Mouse (Mus musculus) stomach, embryonic 14.5 days (tissue): ENCODE results near the gene Gm1043. TPM values are rescaled to one million over a fixed set of nuclear protein-coding genes. Genes with fewer than 3 reads are reported as not detected.

ENCODE experiments used
- ATAC-seq: fragments of 200-750 bp; cut with Nextera tagmentation; 2 replicates; pipeline ENCODE4 v1.8.0; 2017; ENCODE audit warnings: low read depth, moderate TSS enrichment; ENCODE audit not compliant: insufficient number of reproducible peaks, insufficient read depth, low FRiP score
- H3K27ac ChIP-seq: fragments of 300-500 bp; sonication (generic); 2 replicates; pipeline ENCODE4 v1.5.1; 2014; ENCODE audit warnings: mild to moderate bottlenecking, low read length, moderate library complexity, mixed read lengths
- H3K27me3 ChIP-seq: fragments of 300-500 bp; sonication (generic); 2 replicates; pipeline ENCODE4 v1.6.1; 2014; ENCODE audit warnings: low read length, control low read depth, mixed read lengths; ENCODE audit not compliant: control insufficient read depth, insufficient read depth
- H3K36me3 ChIP-seq: fragments of 300-500 bp; sonication (generic); 2 replicates; pipeline ENCODE4 v1.6.1; 2014; ENCODE audit warnings: mild to moderate bottlenecking, control low read depth, low read length, moderate library complexity, mixed read lengths; ENCODE audit not compliant: control insufficient read depth, insufficient read depth
- H3K4me1 ChIP-seq: fragments of 300-500 bp; sonication (generic); 2 replicates; pipeline ENCODE4 v1.6.1; 2014; ENCODE audit warnings: low read length, control low read depth, mixed read lengths; ENCODE audit not compliant: control insufficient read depth, insufficient read depth
- H3K4me2 ChIP-seq: fragments of 300-500 bp; sonication (generic); replicated peaks from 2 replicates; pipeline ENCODE4 v1.6.1; 2014; ENCODE audit warnings: low read depth, low read length, control low read depth
- H3K4me3 ChIP-seq: fragments of 300-500 bp; sonication (generic); 2 replicates; pipeline ENCODE4 v1.5.1; 2014; ENCODE audit warnings: low read depth, low read length, control low read depth
- H3K9ac ChIP-seq: fragments of 300-500 bp; sonication (generic); replicated peaks from 2 replicates; pipeline ENCODE4 v1.6.1; 2014; ENCODE audit warnings: low read depth, mild to moderate bottlenecking, control low read depth, low read length, moderate library complexity, mixed read lengths
- H3K9me3 ChIP-seq: fragments of 300-500 bp; sonication (generic); 2 replicates; pipeline ENCODE4 v1.6.1; 2016; ENCODE audit warnings: low read depth, low read length, control low read depth; ENCODE audit not compliant: control insufficient read depth
- WGBS: fragments of 180-500 bp; shearing (Covaris S2); extraction: QIAGEN DNeasy Blood & Tissue Kit; methylation state at CpG from one replicate; pipeline ENCODE4 v1.1.7; 2014; 5-methylcytosine and 5-hydroxymethylcytosine counted together
- polyA plus RNA-seq: library from polyadenylated mRNA; unstranded; fragments of >200 nt; fragmentation: Nextera tagmentation; extraction: Ambion mirVana; gene quantifications from 2 replicates; pipeline ENCODE4 v1.2.1, GENCODE M21; 2014

The Gm1043 gene
- polyA plus RNA-seq, 1 experiment from 2014 or later, result 0.12 TPM

- WGBS, result 84% methylated on average over 5 of the region's 5 CpGs
- no peak overlapping the region for H3K4me2 ChIP-seq
Observed at GRCm38 (mm10) chr5:37080601-37081000, 4.6 kb upstream of the Gm1043 start.

GRCm38 (mm10) chr5:37082420-37082819 is 2.8 kb upstream of the Gm1043 start:
- Histone ChIP-seq H3K9me3 (no peaks in the 10 kb centered on the region), H3K4me1 (no peaks in the 10 kb centered on the region; the same call in 1 of the 2 replicates), H3K27ac (no peak overlapping the region), H3K4me2 (no peak overlapping the region), H3K9ac (no peak overlapping the region), H3K4me3 (no peak overlapping the region), H3K27me3 (no peaks in the 10 kb centered on the region), H3K36me3 (no peaks in the 10 kb centered on the region)
- ATAC-seq, result no peak; the same call in 1 of the 2 replicates
- WGBS, result 19% methylated on average over 3 of the region's 3 CpGs

More at GRCm38 (mm10) chr5:37080601-37081000, 4.6 kb upstream of the Gm1043 start:
- no peaks in the 10 kb centered on the region for H3K27me3 ChIP-seq
- no peak overlapping the region for H3K27ac ChIP-seq
- H3K4me3 ChIP-seq, result no peak overlapping the region
- no peaks in the 10 kb centered on the region; the same call in 1 of the 2 replicates for H3K4me1 ChIP-seq
- H3K9ac ChIP-seq, result no peak overlapping the region
- no peaks in the 10 kb centered on the region for H3K9me3 ChIP-seq
- no peaks in the 10 kb centered on the region for H3K36me3 ChIP-seq
- no peak for ATAC-seq

- Histone ChIP-seq H3K9ac (no peak overlapping the region), H3K9me3 (no peaks in the 10 kb centered on the region), H3K27ac (no peak overlapping the region), H3K4me3 (no peak overlapping the region), H3K36me3 (no peaks in the 10 kb centered on the region), H3K4me1 (no peaks in the 10 kb centered on the region; the same call in 1 of the 2 replicates), H3K27me3 (no peaks in the 10 kb centered on the region), H3K4me2 (no peak overlapping the region)
- no peak for ATAC-seq
- whole genome bisulfite sequencing, result 54% methylated on average over 7 of the region's 7 CpGs
Observed at GRCm38 (mm10) chr5:37083209-37083770, 1.9 kb upstream of the Gm1043 start.

- no peak overlapping the region for H3K9ac ChIP-seq
- H3K27ac ChIP-seq, result no peak overlapping the region
- no peaks in the 10 kb centered on the region for H3K27me3 ChIP-seq
- no peak overlapping the region for H3K4me3 ChIP-seq
- H3K9me3 ChIP-seq, result no peaks in the 10 kb centered on the region
- WGBS, result 84% methylated on average over 9 of the region's 9 CpGs
- no peaks in the 10 kb centered on the region for H3K36me3 ChIP-seq
- ATAC-seq, result no peak
- H3K4me1 ChIP-seq, result no peaks in the 10 kb centered on the region; the same call in 1 of the 2 replicates
- H3K4me2 ChIP-seq, result no peak overlapping the region
Observed at GRCm38 (mm10) chr5:37083850-37084249, 1.3 kb upstream of the Gm1043 start.

- no peak overlapping the region for H3K9ac ChIP-seq
- H3K4me2 ChIP-seq, result no peak overlapping the region
- peaks cover 1% of the 10 kb centered on the region; the same call in 1 of the 2 replicates for H3K4me1 ChIP-seq
- H3K27ac ChIP-seq, result no peak overlapping the region
- H3K4me3 ChIP-seq, result no peak overlapping the region
- no peaks in the 10 kb centered on the region for H3K9me3 ChIP-seq
- WGBS, result 60% methylated on average over 3 of the region's 3 CpGs
- no peaks in the 10 kb centered on the region for H3K36me3 ChIP-seq
- no peak for ATAC-seq
- H3K27me3 ChIP-seq, result 0 out of 2 replicates have a peak, but pooled peaks cover 4% of the 10 kb centered on the region
Observed at GRCm38 (mm10) chr5:37085918-37086317, 748 bp downstream of the Gm1043 start.

- H3K4me1 ChIP-seq, result 0 out of 2 replicates have a peak, but pooled peaks cover 6% of the 10 kb centered on the region
- 0 out of 2 replicates have a peak, but pooled peaks cover 10% of the 10 kb centered on the region for H3K27me3 ChIP-seq
- H3K36me3 ChIP-seq, result no peaks in the 10 kb centered on the region
- no peak overlapping the region for H3K27ac ChIP-seq
- no peak overlapping the region for H3K4me3 ChIP-seq
- H3K4me2 ChIP-seq, result no peak overlapping the region
- H3K9ac ChIP-seq, result no peak overlapping the region
- 45% methylated on average over 2 of the region's 2 CpGs for WGBS
- ATAC-seq, result no peak
- no peaks in the 10 kb centered on the region for H3K9me3 ChIP-seq
Observed at GRCm38 (mm10) chr5:37087786-37088185, 2.6 kb downstream of the Gm1043 start.

GRCm38 (mm10) chr5:37088342-37089108 is 3.4 kb downstream of the Gm1043 start:
- WGBS, result 27% methylated on average over 1 of the region's 1 CpGs
- ATAC-seq, result peak; percentile 35; the same call in 1 of the 2 replicates
- Histone ChIP-seq H3K9ac (no peak overlapping the region), H3K4me1 (0 out of 2 replicates have a peak, but pooled peaks cover 6% of the 10 kb centered on the region), H3K27me3 (0 out of 2 replicates have a peak, but pooled peaks cover 10% of the 10 kb centered on the region), H3K4me2 (no peak overlapping the region), H3K27ac (no peak overlapping the region), H3K4me3 (no peak overlapping the region), H3K9me3 (no peaks in the 10 kb centered on the region), H3K36me3 (no peaks in the 10 kb centered on the region)

- peak; percentile 51; the same call in 1 of the 2 replicates for ATAC-seq
- Histone ChIP-seq H3K9me3 (no peaks in the 10 kb centered on the region), H3K27ac (no peak overlapping the region), H3K4me2 (peak overlapping the region; percentile 68), H3K27me3 (0 out of 2 replicates have a peak, but pooled peaks cover 10% of the 10 kb centered on the region), H3K9ac (no peak overlapping the region; the same call in 1 of the 2 replicates), H3K36me3 (no peaks in the 10 kb centered on the region), H3K4me1 (0 out of 2 replicates have a peak, but pooled peaks cover 6% of the 10 kb centered on the region), H3K4me3 (peak overlapping the region; percentile 25)
- WGBS, result 1% methylated on average over 47 of the region's 47 CpGs
Observed at GRCm38 (mm10) chr5:37091171-37091628, 6.0 kb downstream of the Gm1043 start.
